Mouse (Mus musculus): ENCODE data around the gene Ros1. TPM values are rescaled to one million over a fixed set of nuclear protein-coding genes. Genes with fewer than 3 reads are reported as not detected.

Ros1 gene
- total and polyA plus RNA-seq, 2 experiments from 2014 or later = not detected

- 68% methylated on average over 2 of the region's 2 CpGs for WGBS
- no peak for TF ChIP-seq CTCF (IDR thresholded peaks at IDR 0.05)
- no peak for ATAC-seq (ENCODE audit: low FRiP score)
These were observed 64.3 kb downstream of the Ros1 start for GRCm38 (mm10) chr10:52130762-52131161.

GRCm38 (mm10) chr10:52128874-52129412 lies 66.1 kb downstream of the Ros1 start:
- Histone ChIP-seq H3K36me3 (ENCODE audit: insufficient read depth, low read length) (no peaks in the 10 kb centered on the region), H3K9me3 (ENCODE audit: low read length) (no peaks in the 10 kb centered on the region), H3K27me3 (ENCODE audit: insufficient read depth, low read length) (no peaks in the 10 kb centered on the region), H3K27ac (ENCODE audit: low read depth, low read length) (no peak overlapping the region), H3K9ac (replicated peaks; ENCODE audit: low read length, poor library complexity, severe bottlenecking) (no peak overlapping the region), H3K4me1 (ENCODE audit: insufficient read depth, low read length) (no peaks in the 10 kb centered on the region), H3K4me3 (ENCODE audit: low read depth, low read length) (no peak overlapping the region), H3K4me2 (ENCODE audit: low read depth, low read length, poor library complexity, severe bottlenecking) (no peak overlapping the region)
- WGBS = 56% methylated on average over 5 of the region's 5 CpGs
- peak; percentile 34 for DNase-seq (ENCODE audit: low spot score)
- TF ChIP-seq CTCF (IDR thresholded peaks at IDR 0.05) = peak; percentile 52
- ATAC-seq (ENCODE audit: low FRiP score) = no peak

More at GRCm38 (mm10) chr10:52130762-52131161, 64.3 kb downstream of the Ros1 start:
- no peak overlapping the region for H3K27ac ChIP-seq (ENCODE audit: low read depth, low read length)
- H3K9ac ChIP-seq (replicated peaks; ENCODE audit: low read length, poor library complexity, severe bottlenecking) = no peak overlapping the region
- H3K9me3 ChIP-seq (ENCODE audit: low read length) = no peaks in the 10 kb centered on the region
- H3K36me3 ChIP-seq (ENCODE audit: insufficient read depth, low read length) = no peaks in the 10 kb centered on the region
- H3K4me3 ChIP-seq (ENCODE audit: low read depth, low read length) = no peak overlapping the region
- no peaks in the 10 kb centered on the region for H3K4me1 ChIP-seq (ENCODE audit: insufficient read depth, low read length)
- H3K27me3 ChIP-seq (ENCODE audit: insufficient read depth, low read length) = no peaks in the 10 kb centered on the region
- H3K4me2 ChIP-seq (ENCODE audit: low read depth, low read length, poor library complexity, severe bottlenecking) = no peak overlapping the region
- no peak for DNase-seq (ENCODE audit: low spot score)

DNA sequence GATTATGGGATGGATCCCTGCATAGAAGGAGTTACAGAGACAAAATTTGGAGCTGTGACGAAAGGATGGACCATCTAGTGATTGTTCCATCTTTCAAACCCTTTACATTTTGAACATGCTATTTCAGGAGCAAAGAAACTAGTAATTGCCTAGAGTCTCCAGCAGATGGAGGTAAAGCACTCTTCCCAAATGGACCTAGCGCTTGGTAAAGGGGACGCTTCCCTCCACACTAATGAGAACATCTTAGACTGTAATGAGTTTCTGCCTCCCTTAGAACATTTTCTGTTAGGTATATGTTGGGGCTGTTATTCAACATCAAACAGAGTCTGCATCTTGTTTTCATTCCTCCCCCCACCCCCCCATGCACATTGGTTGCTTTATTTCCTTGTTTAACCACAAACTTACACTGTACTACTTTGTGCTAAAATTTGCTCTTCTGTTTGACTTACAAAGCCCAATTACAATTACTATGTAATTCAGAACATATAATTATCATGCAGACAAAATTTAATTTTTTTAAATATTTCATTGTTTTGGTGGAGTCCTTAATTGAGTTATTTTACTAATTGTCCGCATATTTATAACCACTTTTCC lies 88.8 kb downstream of the Ros1 start:
- ATAC-seq (ENCODE audit: low FRiP score) (0 out of 2 replicates have a peak, but pooled peaks have one; percentile 60), DNase-seq (ENCODE audit: low spot score) (peak; percentile 77)
- no peak overlapping the region for H3K9ac ChIP-seq (replicated peaks; ENCODE audit: low read length, poor library complexity, severe bottlenecking)
- no peaks in the 10 kb centered on the region for H3K27me3 ChIP-seq (ENCODE audit: insufficient read depth, low read length)
- peak; percentile 84 for TF ChIP-seq CTCF (IDR thresholded peaks at IDR 0.05)
- 37% methylated on average over 4 of the region's 4 CpGs for WGBS
- H3K4me2 ChIP-seq (ENCODE audit: low read depth, low read length, poor library complexity, severe bottlenecking) = no peak overlapping the region
- H3K9me3 ChIP-seq (ENCODE audit: low read length) = no peaks in the 10 kb centered on the region
- H3K4me1 ChIP-seq (ENCODE audit: insufficient read depth, low read length) = no peaks in the 10 kb centered on the region
- no peak overlapping the region for H3K27ac ChIP-seq (ENCODE audit: low read depth, low read length)
- no peaks in the 10 kb centered on the region for H3K36me3 ChIP-seq (ENCODE audit: insufficient read depth, low read length)
- no peak overlapping the region for H3K4me3 ChIP-seq (ENCODE audit: low read depth, low read length)

- no peaks in the 10 kb centered on the region for H3K9me3 ChIP-seq (ENCODE audit: low read length)
- 81% methylated on average over 1 of the region's 1 CpGs for WGBS
- no peak for DNase-seq (ENCODE audit: low spot score)
- no peak overlapping the region for H3K4me3 ChIP-seq (ENCODE audit: low read depth, low read length)
- no peak overlapping the region for H3K9ac ChIP-seq (replicated peaks; ENCODE audit: low read length, poor library complexity, severe bottlenecking)
- ATAC-seq (ENCODE audit: low FRiP score) = no peak
- no peaks in the 10 kb centered on the region for H3K36me3 ChIP-seq (ENCODE audit: insufficient read depth, low read length)
- no peaks in the 10 kb centered on the region for H3K27me3 ChIP-seq (ENCODE audit: insufficient read depth, low read length)
- no peak overlapping the region for H3K27ac ChIP-seq (ENCODE audit: low read depth, low read length)
- no peak for TF ChIP-seq CTCF (IDR thresholded peaks at IDR 0.05)
- H3K4me1 ChIP-seq (ENCODE audit: insufficient read depth, low read length) = no peaks in the 10 kb centered on the region
- H3K4me2 ChIP-seq (ENCODE audit: low read depth, low read length, poor library complexity, severe bottlenecking) = no peak overlapping the region
These were observed 93.8 kb downstream of the Ros1 start for GRCm38 (mm10) chr10:52101273-52101672.

- no peaks in the 10 kb centered on the region for H3K4me1 ChIP-seq (ENCODE audit: insufficient read depth, low read length)
- H3K4me2 ChIP-seq (ENCODE audit: low read depth, low read length, poor library complexity, severe bottlenecking) = no peak overlapping the region
- TF ChIP-seq CTCF (IDR thresholded peaks at IDR 0.05) = no peak
- DNase-seq (ENCODE audit: low spot score) = peak; percentile 14
- H3K4me3 ChIP-seq (ENCODE audit: low read depth, low read length) = no peak overlapping the region
- H3K27me3 ChIP-seq (ENCODE audit: insufficient read depth, low read length) = no peaks in the 10 kb centered on the region
- no peaks in the 10 kb centered on the region for H3K9me3 ChIP-seq (ENCODE audit: low read length)
- H3K9ac ChIP-seq (replicated peaks; ENCODE audit: low read length, poor library complexity, severe bottlenecking) = no peak overlapping the region
- H3K27ac ChIP-seq (ENCODE audit: low read depth, low read length) = no peak overlapping the region
- WGBS = 82% methylated on average over 4 of the region's 4 CpGs
- no peaks in the 10 kb centered on the region for H3K36me3 ChIP-seq (ENCODE audit: insufficient read depth, low read length)
- no peak for ATAC-seq (ENCODE audit: low FRiP score)
These were observed 102.9 kb downstream of the Ros1 start for GRCm38 (mm10) chr10:52092181-52092580.

GRCm38 (mm10) chr10:52086681-52087080 lies 108.4 kb downstream of the Ros1 start:
- no peak for ATAC-seq (ENCODE audit: low FRiP score)
- 89% methylated on average over 6 of the region's 6 CpGs for WGBS
- TF ChIP-seq CTCF (IDR thresholded peaks at IDR 0.05) = no peak
- Histone ChIP-seq H3K9me3 (ENCODE audit: low read length) (no peaks in the 10 kb centered on the region), H3K4me1 (ENCODE audit: insufficient read depth, low read length) (no peaks in the 10 kb centered on the region), H3K27me3 (ENCODE audit: insufficient read depth, low read length) (no peaks in the 10 kb centered on the region), H3K4me3 (ENCODE audit: low read depth, low read length) (no peak overlapping the region), H3K36me3 (ENCODE audit: insufficient read depth, low read length) (no peaks in the 10 kb centered on the region), H3K9ac (replicated peaks; ENCODE audit: low read length, poor library complexity, severe bottlenecking) (no peak overlapping the region), H3K27ac (ENCODE audit: low read depth, low read length) (no peak overlapping the region), H3K4me2 (ENCODE audit: low read depth, low read length, poor library complexity, severe bottlenecking) (no peak overlapping the region)
- no peak for DNase-seq (ENCODE audit: low spot score)

Data from midbrain, postnatal 0 days (tissue).